Mouse (Mus musculus) thymus, adult 18-20 months (tissue): ENCODE results near the gene Pzp.
A peak's percentile ranks its signal among the peaks of the same experiment; 100 is the strongest.

Experiments used
- DNase-seq, 2 experiments: peaks; one replicate each; pipeline ENCODE4 v3.0.0; 2022; ENCODE audit warnings: mixed read lengths in 2 of 2

Gene Pzp

DNA sequence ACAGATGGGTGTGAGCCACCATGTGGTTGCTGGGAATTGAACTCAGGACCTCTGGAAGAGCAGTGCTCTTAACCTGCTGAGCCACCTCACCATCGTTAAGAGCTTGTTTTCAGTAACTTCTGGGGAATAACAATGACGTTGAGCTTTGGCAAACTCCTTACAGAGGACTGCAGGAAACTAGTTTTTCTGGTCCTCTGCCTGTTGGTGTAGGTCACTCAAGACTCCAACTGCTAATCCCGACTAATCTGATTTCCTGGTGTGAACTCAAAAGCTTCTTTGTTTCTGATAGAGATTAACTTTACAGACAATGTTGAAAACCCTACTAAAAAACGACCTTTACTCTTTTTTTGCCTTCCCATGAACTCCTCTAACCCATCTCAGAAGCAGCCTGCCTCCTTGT lies 49.0 kb downstream of the Pzp start:
- DNase-seq = no peak

DNA sequence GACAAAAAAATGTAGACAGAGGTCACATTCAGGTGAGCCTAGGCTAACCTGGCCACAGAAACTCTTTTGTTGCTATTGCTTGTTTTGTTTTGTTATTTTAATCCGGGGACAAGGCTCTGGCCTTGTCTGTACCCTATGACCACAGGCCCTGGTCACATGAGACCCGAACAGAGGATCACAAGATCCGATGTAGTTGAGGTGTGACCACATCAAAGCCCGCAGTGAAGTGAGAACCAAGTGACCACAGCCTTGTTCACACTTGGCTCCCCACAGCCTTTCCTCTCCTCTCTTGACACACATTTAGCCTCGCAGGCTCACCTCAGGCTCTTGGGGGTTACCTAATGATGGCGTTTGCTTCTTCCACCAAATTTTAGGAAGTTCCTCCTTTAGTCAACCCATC lies 52.4 kb downstream of the Pzp start:
- DNase-seq = no peak

DNA sequence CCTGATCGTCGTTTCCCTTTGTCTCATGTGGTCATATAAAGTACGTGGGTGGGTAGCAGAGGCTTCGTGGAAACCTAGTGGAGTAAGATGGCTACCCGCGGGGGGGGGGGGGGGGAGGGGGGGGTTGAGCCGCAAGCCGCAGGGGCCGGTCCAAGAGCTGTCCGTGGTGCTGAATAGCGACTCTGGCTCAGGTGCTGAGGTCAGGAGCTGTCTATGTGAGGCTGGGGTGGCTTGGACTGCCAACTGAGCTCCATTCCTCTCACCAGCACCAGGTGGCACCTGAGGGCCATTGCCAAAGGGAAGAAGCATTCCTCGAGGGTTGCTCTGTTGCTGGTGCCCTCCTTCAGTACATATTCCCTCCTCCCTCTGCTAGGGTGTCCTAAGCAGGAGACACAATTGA lies 57.1 kb downstream of the Pzp start:
- no peak for DNase-seq

DNA sequence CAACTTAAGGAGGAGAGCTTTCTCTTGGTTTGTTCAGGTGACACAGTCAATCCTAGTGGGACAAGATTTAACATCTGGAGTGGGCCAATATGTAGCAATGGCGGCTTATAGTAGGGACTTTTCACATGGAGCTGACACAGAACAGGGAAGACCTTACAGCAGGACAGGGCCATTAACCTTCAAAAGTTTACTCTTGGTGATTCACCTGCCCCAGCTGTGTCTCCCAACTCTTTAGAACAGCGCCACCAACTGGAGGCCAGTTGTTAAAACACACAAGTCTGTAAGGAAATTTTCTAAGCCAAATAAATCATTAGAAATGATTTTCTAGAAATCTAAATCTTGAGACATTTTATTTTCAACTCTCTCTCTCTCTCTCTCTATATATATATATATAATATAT lies 59.2 kb downstream of the Pzp start:
- DNase-seq = no peak

DNA sequence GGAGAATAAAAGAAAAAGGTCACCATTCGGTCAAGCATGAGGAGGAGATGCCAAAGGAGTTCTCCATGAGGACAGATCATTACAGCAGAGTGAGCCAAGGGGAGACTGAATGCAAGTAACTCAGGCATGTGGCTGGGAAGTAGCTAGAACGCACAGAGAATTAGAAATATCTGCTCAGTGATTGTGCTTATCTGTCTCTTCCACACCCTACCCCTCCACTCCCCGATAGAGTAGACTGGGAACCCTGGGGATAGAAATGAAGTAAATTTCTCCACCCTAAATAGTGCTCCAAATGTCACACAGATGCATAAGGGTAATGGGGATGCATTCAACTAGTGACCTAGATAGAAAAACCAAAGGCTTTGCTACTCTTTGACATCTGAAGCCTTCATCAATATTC lies 60.0 kb downstream of the Pzp start:
- DNase-seq = no peak

DNA sequence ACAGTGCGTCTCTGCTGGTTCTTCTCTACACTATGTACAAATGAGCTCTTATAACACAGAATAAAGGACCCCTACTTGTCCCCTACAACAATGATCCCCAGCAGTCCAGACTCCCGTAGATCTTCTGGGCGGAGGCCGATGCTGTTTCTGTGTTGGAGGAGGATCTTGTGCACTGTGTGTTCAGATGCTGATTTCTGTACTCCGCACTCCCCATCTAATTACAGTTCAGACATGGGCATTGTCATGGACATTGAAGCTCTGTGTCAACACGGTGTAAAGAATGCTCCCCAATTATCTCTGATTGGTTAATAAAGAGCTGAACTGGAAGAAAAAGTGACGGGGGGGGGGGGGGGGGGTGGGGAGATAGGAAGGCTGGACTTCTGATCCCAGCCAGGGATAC lies 60.5 kb downstream of the Pzp start:
- DNase-seq = no peak

DNA sequence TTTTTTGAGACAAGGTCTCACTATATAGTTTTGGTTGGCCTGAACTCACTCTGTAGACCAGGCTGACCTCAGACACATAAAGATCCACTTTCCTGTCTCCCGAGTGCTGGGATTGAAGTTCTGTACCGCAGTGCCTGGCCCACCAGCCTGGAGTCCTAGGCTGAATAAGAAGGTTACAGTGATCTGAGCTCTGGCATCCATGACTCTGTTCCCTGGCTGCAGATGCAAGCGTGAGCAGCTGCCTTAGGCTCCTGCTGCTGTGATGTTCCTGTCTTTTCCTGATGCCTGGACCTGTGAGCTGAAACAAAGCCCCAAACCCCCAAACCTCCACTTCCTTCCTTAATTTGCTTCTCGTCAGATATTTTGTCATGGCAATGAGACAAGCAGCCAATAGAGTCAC lies 61.5 kb downstream of the Pzp start:
- DNase-seq = no peak

DNA sequence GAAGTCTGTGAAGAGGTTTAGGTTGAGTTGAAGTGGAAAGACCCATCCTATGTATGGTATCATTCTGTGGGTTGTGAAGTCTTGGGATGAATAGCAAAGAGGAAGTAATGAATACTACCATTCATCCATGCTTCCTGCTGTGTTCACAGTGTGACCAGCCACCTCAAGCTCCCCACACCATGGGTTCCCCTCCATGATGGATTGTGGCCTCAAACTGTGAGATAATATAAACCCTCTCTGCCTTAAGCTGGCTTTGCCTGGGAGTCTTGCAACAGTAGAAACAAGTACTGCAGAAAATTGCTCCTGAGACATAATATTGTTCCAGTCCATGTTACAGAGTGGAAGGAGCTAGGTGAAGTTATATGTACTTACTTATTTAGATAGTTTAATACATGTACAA lies 64.9 kb downstream of the Pzp start:
- no peak for DNase-seq

DNA sequence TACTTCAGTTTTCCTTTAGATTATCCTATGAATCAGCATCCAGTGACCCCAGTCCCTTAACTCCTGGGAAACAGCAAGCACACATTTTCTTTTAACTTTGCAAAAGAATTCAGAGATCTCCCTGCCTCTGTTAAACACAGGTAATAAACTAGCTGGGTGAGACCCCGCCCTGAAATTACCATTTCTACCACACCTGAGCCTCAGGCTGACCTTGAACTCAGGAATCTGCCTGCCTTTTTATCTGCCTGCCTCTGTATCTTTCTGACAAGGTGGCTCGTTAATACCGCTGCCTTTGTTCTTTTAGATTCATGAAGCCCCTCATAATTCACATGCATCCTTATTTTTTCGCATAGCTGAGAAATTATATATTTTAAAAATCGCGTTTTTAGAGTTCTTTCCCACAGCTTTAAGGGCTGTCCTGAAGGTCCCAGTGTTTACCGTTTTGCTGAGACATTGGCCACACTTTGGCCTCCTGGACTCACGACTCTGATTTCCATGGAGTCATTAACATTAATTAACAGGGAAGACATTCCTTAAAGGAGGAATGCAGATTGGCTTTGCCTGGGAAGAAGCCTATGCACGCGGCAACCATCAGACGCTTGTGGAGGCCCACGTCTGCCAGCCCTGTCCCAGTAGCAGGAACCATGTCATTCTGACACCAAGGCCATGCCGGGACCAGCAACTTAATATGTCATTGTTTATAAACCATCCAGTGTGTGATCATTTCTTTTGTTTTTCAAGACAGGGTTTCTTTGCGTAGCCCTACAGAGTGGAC lies 65.6 kb downstream of the Pzp start:
- DNase-seq = no peak

DNA sequence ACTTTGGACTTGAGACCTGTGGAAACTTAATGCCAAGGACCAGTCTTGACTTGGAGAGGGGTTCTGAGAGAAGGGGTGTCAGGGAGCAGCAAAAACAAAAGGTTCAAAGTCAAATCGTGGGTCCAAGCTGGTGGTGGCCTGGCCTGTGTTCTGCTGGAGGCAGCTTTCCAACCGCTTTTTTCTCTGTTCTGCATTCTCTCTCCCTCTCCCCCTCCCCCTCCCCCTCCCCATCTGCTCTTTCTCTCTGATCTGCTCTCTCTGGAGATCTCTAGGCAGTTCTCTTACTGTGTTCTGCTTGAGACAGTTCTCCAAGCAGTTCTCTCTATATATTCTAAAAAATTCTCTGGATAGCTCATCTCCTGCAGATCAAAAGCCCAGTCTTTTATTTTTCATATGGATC lies 66.2 kb downstream of the Pzp start:
- DNase-seq = no peak

DNA sequence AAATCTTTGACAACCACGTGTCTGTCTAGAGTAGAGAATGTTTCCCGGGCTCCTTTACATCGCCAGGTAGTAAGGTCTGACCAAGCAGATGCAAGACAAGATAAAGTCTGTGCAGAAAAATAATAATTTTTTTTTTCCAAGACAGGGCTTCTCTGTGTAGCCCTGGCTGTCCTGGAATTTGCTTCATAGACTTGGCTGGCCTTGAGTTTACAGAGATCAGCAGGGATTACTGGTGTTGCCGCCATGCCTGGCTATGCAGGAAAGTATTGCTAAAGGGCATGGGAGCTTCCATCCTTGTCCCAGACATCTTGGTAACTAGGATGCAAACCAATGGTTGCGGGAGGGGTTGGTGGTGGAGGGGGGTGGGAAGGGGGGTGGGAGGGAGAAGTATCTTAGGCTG lies 69.3 kb downstream of the Pzp start:
- no peak for DNase-seq

DNA sequence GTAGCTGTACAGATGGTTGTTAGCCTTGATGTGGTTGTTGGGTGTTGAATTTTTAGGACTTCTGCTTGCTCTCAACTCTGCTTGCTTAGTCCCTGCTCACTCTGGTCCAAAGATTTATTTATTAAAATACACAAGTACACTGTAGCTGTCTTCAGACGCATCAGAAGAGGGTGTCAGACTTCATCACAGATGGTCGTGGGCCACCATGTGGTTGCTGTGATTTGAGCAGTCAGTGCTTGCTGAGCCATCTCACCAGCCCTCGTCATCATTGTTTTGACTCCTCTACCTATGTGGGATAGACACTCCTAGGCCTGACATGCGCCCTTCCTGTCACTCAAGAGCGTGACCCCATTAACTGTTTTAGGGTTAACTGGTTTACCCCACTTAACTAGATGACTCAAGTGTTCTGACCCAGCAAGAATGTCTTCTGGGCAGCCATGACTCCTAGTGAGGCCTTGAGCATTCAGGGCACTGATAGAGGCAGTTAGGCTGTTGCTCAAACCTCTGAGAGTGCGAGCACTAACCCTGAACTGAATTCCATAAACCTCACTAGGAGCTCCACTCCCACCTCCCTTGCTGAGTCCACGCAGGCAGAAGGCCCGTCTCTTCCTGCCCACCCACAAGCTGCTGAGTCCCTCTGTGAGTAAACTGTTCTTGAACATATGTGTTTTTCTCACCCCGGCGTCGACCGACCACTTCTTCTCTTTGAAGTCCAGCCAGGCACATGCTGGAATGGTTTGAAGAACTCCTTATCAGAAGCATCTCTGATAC lies 70.5 kb downstream of the Pzp start:
- DNase-seq = no peak

DNA sequence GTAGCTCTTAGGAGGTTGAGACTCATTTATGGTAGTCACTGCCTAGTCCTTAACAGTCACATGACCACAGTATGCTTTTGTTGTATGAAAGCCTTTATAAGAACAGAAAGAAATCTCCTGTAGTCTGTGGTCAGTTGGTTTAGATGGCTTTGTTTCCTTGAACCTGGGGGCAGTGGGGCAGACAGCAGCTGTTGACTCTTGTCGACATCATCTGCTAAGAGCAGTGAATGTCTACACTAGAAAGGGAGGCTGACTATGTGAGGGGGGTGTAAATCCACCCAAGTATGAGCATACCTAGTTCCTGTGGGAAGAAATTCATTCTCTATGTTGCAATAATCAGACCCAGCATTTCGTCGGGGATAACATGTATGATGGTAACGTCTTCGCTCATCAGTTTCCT lies 79.5 kb downstream of the Pzp start:
- no peak for DNase-seq

DNA sequence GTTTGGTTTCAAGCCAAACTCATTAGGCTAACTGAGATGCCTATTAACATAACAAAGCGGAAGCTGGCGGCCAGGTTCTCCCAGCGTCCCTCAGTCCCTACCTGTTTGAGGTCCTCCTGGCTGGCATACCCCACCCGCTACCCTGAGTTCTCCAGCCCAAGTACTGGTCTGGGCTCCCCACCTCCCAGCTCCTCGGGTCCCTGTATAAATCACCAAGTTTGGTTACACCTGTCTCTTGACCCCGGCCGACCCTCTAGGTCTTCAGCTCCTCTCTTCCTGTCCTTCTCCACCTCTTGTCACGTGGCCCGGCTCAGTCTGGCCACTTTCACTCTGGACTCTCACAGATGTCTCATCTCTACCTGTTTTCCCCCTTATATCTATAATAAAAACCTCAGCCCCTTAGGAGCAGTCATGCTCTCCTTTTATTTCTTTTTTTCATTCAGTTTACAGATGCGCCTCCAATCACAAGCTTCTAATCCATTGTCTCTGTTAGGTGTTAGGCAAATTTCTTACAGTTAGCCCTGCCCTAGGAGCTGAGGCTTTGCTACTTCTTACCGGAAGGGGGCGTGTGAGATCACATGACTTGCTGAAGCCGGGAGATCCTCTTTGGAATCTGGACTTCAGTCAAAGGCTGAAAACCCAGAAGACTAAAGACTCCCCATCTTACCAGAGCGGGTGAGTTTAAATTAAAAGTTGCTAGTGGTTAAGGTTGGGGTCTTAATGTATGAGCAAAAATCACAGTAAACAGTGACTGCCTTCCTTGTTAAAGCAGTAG lies 80.6 kb downstream of the Pzp start:
- no peak for DNase-seq

DNA sequence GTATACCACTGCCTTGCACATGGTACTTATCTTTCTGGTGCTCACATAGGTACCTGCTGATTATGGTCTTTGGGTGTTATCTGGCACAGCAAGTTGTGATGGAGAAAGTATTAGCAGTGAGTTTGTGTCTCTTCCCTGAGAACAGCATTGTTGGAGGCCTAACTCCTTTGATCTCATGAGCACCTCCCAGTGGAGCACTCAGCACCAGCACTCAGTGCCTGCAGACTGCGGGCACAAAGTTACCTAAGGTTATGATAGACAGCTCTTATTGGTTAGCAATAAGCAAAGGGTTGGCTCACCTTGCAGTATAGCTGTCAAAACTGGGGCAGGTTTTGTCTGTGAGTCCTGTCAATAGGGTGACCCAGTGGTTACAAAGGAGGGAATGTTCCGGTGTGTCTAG lies 86.3 kb downstream of the Pzp start:
- no peak for DNase-seq

DNA sequence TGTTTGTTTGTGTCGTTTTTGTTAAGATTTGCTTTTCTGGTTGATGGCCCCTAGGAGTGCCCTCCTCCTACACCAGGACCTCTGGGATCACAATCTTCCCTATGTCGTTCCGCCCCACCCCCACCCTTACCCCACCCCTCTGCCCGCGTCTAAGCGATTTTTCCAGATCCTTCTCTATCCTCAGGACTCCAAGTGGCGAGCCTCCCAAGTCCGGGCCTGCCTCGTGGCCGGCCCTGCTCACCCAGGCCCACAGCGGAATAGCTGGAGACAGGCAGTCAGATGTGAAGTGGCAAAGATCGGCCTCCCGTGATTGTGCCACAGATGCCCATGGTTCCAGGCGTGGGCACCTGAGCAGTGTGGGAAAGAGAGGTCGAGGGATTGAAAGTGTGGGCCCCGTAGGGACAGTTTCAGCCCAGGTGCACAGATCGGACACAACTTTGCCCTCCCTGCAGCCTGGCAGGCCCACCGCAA lies 87.6 kb downstream of the Pzp start:
- peak; percentile 26 to 38 for DNase-seq

DNA sequence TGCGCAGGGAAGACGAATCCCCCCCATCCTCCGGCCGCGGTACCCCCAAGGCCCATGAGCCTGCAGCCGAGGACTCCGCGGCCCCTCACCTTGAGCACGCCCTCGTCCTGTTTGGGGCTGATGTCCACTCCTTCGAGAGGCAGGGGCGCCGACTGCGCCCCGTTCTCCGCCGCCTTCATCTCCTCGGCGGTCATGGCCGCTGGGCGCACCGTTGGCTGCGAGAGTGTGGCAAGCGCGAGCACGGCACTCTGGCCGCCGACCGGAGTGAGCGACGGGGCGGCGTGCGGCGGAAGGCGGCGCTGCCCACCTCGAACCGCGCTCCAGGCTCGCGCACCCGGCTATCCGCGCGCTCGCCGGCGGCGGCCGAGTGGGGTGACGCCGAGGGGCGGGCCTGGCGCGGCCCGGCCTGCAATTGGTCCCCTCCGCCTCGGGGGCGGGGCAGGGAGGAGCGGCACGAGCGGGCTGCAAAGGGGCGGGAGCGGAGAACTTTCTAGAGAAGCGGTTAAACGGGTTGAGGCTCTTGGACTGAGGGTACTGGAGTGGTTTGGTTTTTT lies 88.1 kb downstream of the Pzp start, which contains the start of gene Fkbp4:
TSS of gene Fkbp4 (minus strand) at position 361 of the 554 bp plus-strand sequence.
- peak; percentile 90 to 91 for DNase-seq

DNA sequence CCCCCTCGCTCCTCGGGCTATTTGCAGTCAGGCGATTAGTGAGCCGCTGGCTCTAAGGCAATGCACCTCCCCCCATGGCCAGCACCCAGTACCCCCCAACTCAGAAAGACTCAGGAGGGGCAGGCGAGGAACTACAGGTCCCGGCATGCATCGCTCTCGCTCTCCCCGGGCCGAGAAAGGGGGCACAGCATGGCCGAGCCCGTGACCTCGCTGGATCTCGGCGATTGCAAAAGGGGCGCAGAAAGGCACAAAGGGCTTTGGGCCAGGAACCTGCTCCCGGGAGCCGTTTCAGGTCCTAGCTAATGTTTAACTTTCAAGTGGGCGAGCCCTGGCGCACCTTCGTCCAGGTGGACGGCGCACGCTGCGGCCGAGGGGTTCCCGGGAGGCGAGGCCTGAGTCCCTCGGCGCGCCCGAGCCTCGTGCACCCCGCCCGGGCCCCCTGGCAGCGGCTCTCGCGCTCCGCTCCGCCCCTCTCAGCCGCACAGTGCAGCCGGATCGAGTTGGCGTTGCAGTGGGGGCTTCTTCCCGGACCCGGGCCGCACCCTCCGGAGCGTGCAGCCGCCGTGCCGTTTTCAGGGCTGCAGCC lies 88.7 kb downstream of the Pzp start:
- peak; percentile 61 to 62 for DNase-seq

DNA sequence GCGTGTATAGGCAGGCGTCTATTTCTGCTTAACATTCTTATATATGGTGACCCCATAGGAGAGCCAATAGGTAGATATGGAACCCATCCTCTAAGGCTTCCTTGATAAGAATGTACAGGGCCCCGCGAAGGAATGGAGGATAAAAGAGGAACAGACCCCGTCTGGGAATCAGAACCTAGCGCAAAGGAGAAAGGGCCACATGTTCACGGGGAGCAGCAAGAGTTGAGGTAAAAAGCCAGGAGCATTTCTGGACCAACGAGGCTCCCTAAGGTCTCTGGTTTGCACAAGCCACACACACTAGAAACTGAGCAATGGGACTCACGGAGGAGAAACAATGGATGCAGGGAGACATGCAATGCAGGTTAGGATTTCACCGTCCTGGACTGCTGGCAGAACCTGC lies 89.2 kb downstream of the Pzp start:
- no peak for DNase-seq

DNA sequence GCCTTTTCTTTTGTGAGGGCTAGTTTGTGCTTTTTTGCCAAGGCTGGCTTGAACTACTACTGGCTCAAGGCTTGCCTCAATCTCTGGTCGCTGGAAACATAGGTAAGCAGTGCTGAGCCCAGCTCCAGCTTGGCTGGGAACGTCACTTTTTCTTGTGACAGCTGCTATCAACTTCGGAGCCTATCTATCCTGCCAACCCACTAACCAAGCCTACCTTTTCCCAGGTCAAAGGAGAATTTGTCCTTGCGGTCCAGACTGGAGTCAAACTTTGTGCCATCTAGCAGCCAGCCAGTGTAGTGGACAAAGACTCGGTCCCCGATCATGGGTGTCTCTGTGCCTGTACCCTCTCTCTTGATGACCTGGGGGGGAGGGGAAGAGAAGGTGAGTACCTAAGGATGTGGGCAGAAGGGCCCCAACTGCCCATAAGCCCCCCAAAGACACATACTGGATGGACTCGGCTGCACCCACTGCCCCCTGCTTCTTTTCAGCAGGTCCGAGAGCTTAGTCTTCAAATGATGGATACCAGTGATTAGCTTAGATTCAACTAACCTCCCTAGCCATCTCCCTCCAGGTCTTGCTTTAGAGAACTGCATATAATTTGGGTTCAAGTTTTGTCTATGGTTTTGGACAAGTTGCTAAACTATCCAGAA lies 90.0 kb downstream of the Pzp start:
- no peak for DNase-seq

DNA sequence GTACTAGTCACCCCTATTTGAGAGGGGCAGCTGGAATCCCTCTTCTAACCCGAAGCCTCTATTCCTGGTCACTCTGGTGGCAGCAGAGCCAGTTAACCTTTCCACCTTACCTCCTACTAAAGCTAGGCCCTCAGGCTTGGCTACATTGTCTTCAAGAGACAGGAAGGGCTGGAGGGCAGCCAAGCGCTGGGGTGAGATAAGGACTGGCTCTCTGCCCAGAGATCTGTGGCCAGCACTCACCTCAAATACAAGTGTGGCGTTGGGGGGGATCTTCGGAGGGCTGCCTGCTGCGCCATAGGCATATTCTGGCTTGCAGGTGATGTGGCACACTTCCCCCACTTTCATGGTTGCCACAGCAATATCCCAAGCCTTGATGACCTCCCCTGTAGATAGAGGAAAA lies 91.0 kb downstream of the Pzp start:
- no peak for DNase-seq
